Mouse (Mus musculus) layer of hippocampus, postnatal 10 days (tissue): ENCODE measurements at regions not wholly inside any gene's neighbourhood (a gene's known extent, or its start where the extent isn't known, plus 50 kb on each side); places are given as distances from the start of the nearest gene placed in this dataset.

Experiments used
- DNase-seq, 2 experiments: peaks; one replicate each; pipeline ENCODE4 v3.0.0; 2021; ENCODE audit warnings: low spot score in 2 of 2

- no peak for DNase-seq
Observed at GRCm38 (mm10) chr7:90059249-90059628, 70.8 kb upstream of the Picalm start.

GRCm38 (mm10) chr7:90059629-90060301, 70.2 kb upstream of the Picalm start:
- no peak for DNase-seq

GRCm38 (mm10) chr7:90060343-90061175, 69.5 kb upstream of the Picalm start:
- no peak for DNase-seq

- DNase-seq = no peak
Observed at GRCm38 (mm10) chr7:90061701-90062100, 68.3 kb upstream of the Picalm start.

GRCm38 (mm10) chr7:90062874-90063273, 67.1 kb upstream of the Picalm start:
- no peak for DNase-seq

- DNase-seq = no peak
Observed at GRCm38 (mm10) chr7:90064198-90064597, 65.8 kb upstream of the Picalm start.

- no peak for DNase-seq
Observed at GRCm38 (mm10) chr7:90065269-90065955, 64.6 kb upstream of the Picalm start.

GRCm38 (mm10) chr7:90066275-90066674, 63.7 kb upstream of the Picalm start:
- DNase-seq = no peak

GRCm38 (mm10) chr7:90067961-90068665, 61.9 kb upstream of the Picalm start:
- DNase-seq = no peak

- DNase-seq = no peak
Observed at GRCm38 (mm10) chr7:90070267-90070666, 59.7 kb upstream of the Picalm start.

GRCm38 (mm10) chr7:90073865-90074264, 56.1 kb upstream of the Picalm start:
- DNase-seq = no peak

- DNase-seq = peak in 1 of 2 experiments; percentile 33
Observed at GRCm38 (mm10) chr7:90074592-90074991, 55.4 kb upstream of the Picalm start.

GRCm38 (mm10) chr7:90077565-90077964, 52.4 kb upstream of the Picalm start:
- DNase-seq = no peak

- DNase-seq = no peak
Observed at GRCm38 (mm10) chr7:90080083-90080772, 49.8 kb upstream of the Picalm start.
